Mouse (Mus musculus) urinary bladder, postnatal 25 days (tissue): Measurements from ENCODE around the gene Ldha.
"Not testable (repeated sequence)": the region's sequence is repeated elsewhere in the genome, so short reads cannot be mapped to it uniquely, and the experiment has no call there.

Source experiments
- DNase-seq: peaks from one replicate; pipeline ENCODE4 v3.0.0; 2022; ENCODE audit warnings: low spot score

Ldha gene

GRCm38 (mm10) chr7:46840787-46841525 lies at the start of gene Ldha:
Ldha (plus strand) TSS chr7:46841475.
- no peak for DNase-seq

GRCm38 (mm10) chr7:46793871-46794270 lies 47.4 kb upstream of the Ldha start:
- no peak for DNase-seq

GRCm38 (mm10) chr7:46795287-46796205 lies 45.7 kb upstream of the Ldha start, which contains the start of the genes Hps5 and Gtf2h1:
Hps5 (minus strand) TSS chr7:46796064.
Gtf2h1 (plus strand) TSS chr7:46796103.
- DNase-seq = peak; percentile 98

- DNase-seq = no peak
Measured at GRCm38 (mm10) chr7:46796206-46796679, 45.0 kb upstream of the Ldha start.

- DNase-seq = no peak
Measured at GRCm38 (mm10) chr7:46796779-46797178, 44.5 kb upstream of the Ldha start.

GRCm38 (mm10) chr7:46810325-46810724 lies 30.9 kb upstream of the Ldha start:
- no peak for DNase-seq

- no peak for DNase-seq
Measured at GRCm38 (mm10) chr7:46814012-46814411, 27.3 kb upstream of the Ldha start.

- DNase-seq = not testable (repeated sequence)
Measured at GRCm38 (mm10) chr7:46820876-46821632, 20.2 kb upstream of the Ldha start.

- no peak for DNase-seq
Measured at GRCm38 (mm10) chr7:46827046-46827802, 14.1 kb upstream of the Ldha start.

GRCm38 (mm10) chr7:46827803-46828184 lies 13.5 kb upstream of the Ldha start:
- no peak for DNase-seq

GRCm38 (mm10) chr7:46829911-46830310 lies 11.4 kb upstream of the Ldha start:
- no peak for DNase-seq

- no peak for DNase-seq
Measured at GRCm38 (mm10) chr7:46830799-46831590, 10.3 kb upstream of the Ldha start.

GRCm38 (mm10) chr7:46831693-46832092 lies 9.6 kb upstream of the Ldha start:
- no peak for DNase-seq

- DNase-seq = not testable (repeated sequence)
Measured at GRCm38 (mm10) chr7:46832112-46832810, 9.0 kb upstream of the Ldha start.

GRCm38 (mm10) chr7:46833266-46833665 lies 8.0 kb upstream of the Ldha start:
- no peak for DNase-seq

- DNase-seq = no peak
Measured at GRCm38 (mm10) chr7:46833670-46834255, 7.5 kb upstream of the Ldha start.

GRCm38 (mm10) chr7:46834994-46835610 lies 6.2 kb upstream of the Ldha start:
- DNase-seq = no peak

GRCm38 (mm10) chr7:46836357-46836756 lies 4.9 kb upstream of the Ldha start:
- DNase-seq = no peak

- DNase-seq = no peak
Measured at GRCm38 (mm10) chr7:46837073-46837472, 4.2 kb upstream of the Ldha start.
